Mouse (Mus musculus) small intestine, adult 2 months (tissue): ENCODE data around the gene Fam118b.

Experiments used
- CTCF ChIP-seq: fragments of 200-500 bp; IDR thresholded peaks from 2 replicates; pipeline ENCODE4 v1.5.1; 2012; ENCODE audit warnings: low read depth, mild to moderate bottlenecking, control low read depth, inconsistent platforms, low read length, moderate library complexity, mixed read lengths; ENCODE audit not compliant: insufficient replicate concordance, insufficient read length; ENCODE audit errors: extremely low read depth
- POLR2A ChIP-seq: fragments of 200-500 bp; IDR thresholded peaks from 2 replicates; pipeline ENCODE4 v1.6.1; 2012; ENCODE audit warnings: low read depth, mild to moderate bottlenecking, control low read depth, inconsistent platforms, low read length, moderate library complexity

DNA sequence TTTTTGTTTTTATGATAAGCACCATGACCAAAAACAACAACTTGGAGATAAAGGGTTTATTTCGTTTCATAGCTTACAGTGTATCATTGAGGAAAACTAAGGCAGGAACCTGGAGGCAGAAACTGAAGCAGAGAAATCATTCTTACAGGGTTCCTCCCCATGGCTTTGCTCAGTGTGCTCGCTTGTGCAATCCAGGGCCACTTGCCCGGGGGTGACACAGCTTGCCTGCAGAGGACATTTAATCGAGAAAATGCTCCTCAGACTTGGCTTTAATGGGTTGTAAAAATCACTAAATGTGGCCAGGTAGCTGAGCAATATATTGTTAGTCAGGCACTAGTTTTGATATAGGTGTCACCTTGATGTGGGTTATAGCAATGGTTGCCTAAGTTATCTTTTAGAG, 10.8 kb upstream of the Fam118b start:
- no peak for TF ChIP-seq POLR2A
- TF ChIP-seq CTCF = no peak
